Mouse (Mus musculus) small intestine, adult 2 months (tissue): ENCODE measurements around the gene Cyp2b19. TPM values are rescaled to one million over a fixed set of nuclear protein-coding genes. Genes with fewer than 3 reads are reported as not detected.
"Not testable (repeated sequence)": the region's sequence is repeated elsewhere in the genome, so short reads cannot be mapped to it uniquely, and the experiment has no call there.

Experiments used
- H3K27ac ChIP-seq: fragments of 200-500 bp; 2 replicates; pipeline ENCODE4 v1.5.1; 2012; ENCODE audit warnings: low read depth, low read length, control low read depth, inconsistent platforms; ENCODE audit not compliant: insufficient read depth
- H3K27me3 ChIP-seq: fragments of 200-500 bp; 2 replicates; pipeline ENCODE4 v1.6.1; 2012; ENCODE audit warnings: mild to moderate bottlenecking, moderate library complexity, low read length, inconsistent platforms; ENCODE audit not compliant: control insufficient read depth, insufficient read depth
- H3K36me3 ChIP-seq: fragments of 200-500 bp; 2 replicates; pipeline ENCODE4 v1.6.1; 2012; ENCODE audit warnings: mild to moderate bottlenecking, low read length, control low read depth, inconsistent platforms; ENCODE audit not compliant: control insufficient read depth, insufficient read depth
- H3K4me1 ChIP-seq: fragments of 200-500 bp; 2 replicates; pipeline ENCODE4 v1.6.1; 2012; ENCODE audit warnings: low read length, inconsistent platforms, mixed read lengths; ENCODE audit not compliant: control insufficient read depth, insufficient read depth, insufficient read length
- H3K4me3 ChIP-seq: fragments of 200-500 bp; 2 replicates; pipeline ENCODE4 v1.5.1; 2012; ENCODE audit warnings: low read depth, mild to moderate bottlenecking, control low read depth, inconsistent platforms, low read length, moderate library complexity
- CTCF ChIP-seq: fragments of 200-500 bp; IDR thresholded peaks from 2 replicates; pipeline ENCODE4 v1.5.1; 2012; ENCODE audit warnings: low read depth, mild to moderate bottlenecking, control low read depth, inconsistent platforms, low read length, moderate library complexity, mixed read lengths; ENCODE audit not compliant: insufficient replicate concordance, insufficient read length; ENCODE audit errors: extremely low read depth
- POLR2A ChIP-seq: fragments of 200-500 bp; IDR thresholded peaks from 2 replicates; pipeline ENCODE4 v1.6.1; 2012; ENCODE audit warnings: low read depth, mild to moderate bottlenecking, control low read depth, inconsistent platforms, low read length, moderate library complexity
- WGBS: fragments of 180-500 bp; shearing (Covaris S2); methylation state at CpG from one replicate; pipeline ENCODE4 v1.1.7; 2018; 5-methylcytosine and 5-hydroxymethylcytosine counted together
- polyA plus RNA-seq: library from polyadenylated mRNA; depleted of rRNA; stranded (reverse); fragments of >200 nt; gene quantifications from 2 replicates; pipeline ENCODE4 v1.2.3, GENCODE M21; 2012

Gene Cyp2b19
- polyA plus RNA-seq, 1 experiment, result not detected

GRCm38 (mm10) chr7:26780998-26781766, 24.2 kb downstream of the Cyp2b19 start:
- no peak for TF ChIP-seq POLR2A
- TF ChIP-seq CTCF, result no peak
- WGBS, result 25% methylated on average over 8 of the region's 8 CpGs
- H3K27ac ChIP-seq, result no peak overlapping the region

GRCm38 (mm10) chr7:26781767-26782131, 24.8 kb downstream of the Cyp2b19 start:
- Histone ChIP-seq H3K27ac (no peak overlapping the region), H3K27me3 (no peaks in the 10 kb centered on the region), H3K36me3 (no peaks in the 10 kb centered on the region), H3K4me1 (peaks cover 12% of the 10 kb centered on the region; the same call in 1 of the 2 replicates), H3K4me3 (no peak overlapping the region)
- TF ChIP-seq CTCF, result no peak
- no peak for TF ChIP-seq POLR2A
- 10% methylated on average over 8 of the region's 8 CpGs for WGBS

More at GRCm38 (mm10) chr7:26780998-26781766, 24.2 kb downstream of the Cyp2b19 start:
- Histone ChIP-seq H3K27me3 (no peaks in the 10 kb centered on the region), H3K36me3 (no peaks in the 10 kb centered on the region), H3K4me3 (no peak overlapping the region), H3K4me1 (peaks cover 12% of the 10 kb centered on the region; the same call in 1 of the 2 replicates)

DNA sequence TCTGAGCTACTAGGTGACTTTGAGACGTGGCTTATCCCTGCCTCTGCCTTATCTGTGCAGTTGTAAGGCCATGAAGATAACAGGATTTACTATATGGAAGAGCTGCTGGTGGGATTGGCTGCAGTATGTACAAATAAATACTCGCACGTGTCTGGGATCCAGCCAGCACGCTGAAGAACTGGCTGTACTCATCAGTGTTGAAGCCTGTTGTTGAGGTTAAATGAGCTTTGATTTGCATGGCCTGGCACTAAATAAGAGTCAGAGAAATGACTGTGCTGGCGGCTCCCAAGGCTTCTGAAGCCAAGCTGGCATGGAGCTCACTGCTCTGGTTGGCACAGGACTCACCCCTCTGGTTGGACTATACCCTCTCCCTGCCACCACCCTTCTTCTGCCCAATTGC, 26.2 kb downstream of the Cyp2b19 start:
- Histone ChIP-seq H3K4me3 (no peak overlapping the region), H3K36me3 (no peaks in the 10 kb centered on the region), H3K4me1 (peaks cover 12% of the 10 kb centered on the region; the same call in 1 of the 2 replicates), H3K27ac (peak overlapping the region; percentile 47; the same call in 1 of the 2 replicates), H3K27me3 (no peaks in the 10 kb centered on the region)
- WGBS, result 12% methylated on average over 5 of the region's 5 CpGs
- TF ChIP-seq POLR2A (no peak), CTCF (no peak)

DNA sequence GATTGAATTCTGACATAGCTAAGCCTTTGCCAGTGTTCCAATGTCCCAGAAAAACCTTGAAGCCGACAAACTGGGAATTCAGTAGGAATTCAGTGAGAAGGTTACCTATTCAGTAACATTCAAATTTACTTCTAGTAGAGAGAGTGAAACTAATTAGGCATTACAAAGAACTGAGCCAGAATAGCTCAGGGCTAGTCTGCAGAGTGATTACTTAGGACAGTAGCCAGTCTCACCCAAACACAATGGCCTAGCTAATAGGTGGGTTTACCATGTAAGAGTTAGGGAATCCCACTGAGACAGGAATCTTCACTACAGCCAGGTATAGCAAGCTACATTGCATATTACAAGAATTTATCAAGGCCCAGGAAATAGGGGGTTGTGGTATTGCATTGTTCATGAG, 29.1 kb downstream of the Cyp2b19 start:
- not testable (repeated sequence) for H3K4me3 ChIP-seq, H3K27ac ChIP-seq, H3K27me3 ChIP-seq, H3K36me3 ChIP-seq
- 73% methylated on average over 1 of the region's 1 CpGs for WGBS
- peaks cover 12% of the 10 kb centered on the region; the same call in 1 of the 2 replicates for H3K4me1 ChIP-seq

DNA sequence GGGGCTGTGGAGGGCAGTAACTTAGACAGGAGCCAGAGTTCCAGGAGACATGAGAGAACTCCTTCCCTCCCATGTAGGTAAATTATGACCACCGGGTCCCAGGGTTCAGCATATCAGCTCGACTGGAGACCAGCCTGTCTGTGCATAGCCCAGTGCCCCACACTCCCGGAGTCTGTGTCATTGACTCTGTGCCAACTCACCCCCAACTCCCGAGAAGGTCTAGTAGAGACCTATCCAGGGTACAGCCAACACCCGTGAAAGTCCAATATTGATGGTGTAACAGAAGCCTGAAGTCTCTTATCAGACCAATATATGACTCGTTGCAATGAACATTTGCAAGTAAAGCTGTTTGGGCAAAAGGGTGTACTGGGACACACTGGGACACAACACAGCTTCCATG, 33.0 kb downstream of the Cyp2b19 start:
- Histone ChIP-seq H3K36me3 (no peaks in the 10 kb centered on the region), H3K4me3 (no peak overlapping the region)
- WGBS, result 42% methylated on average over 6 of the region's 6 CpGs

GRCm38 (mm10) chr7:26800104-26800503, 43.2 kb downstream of the Cyp2b19 start:
- no peaks in the 10 kb centered on the region for H3K4me1 ChIP-seq

More for the DNA sequence above, 33.0 kb downstream of the Cyp2b19 start:
- H3K4me1 ChIP-seq, result no peaks in the 10 kb centered on the region
- TF ChIP-seq CTCF, result no peak
- TF ChIP-seq POLR2A, result no peak
- H3K27ac ChIP-seq, result no peak overlapping the region
- no peaks in the 10 kb centered on the region for H3K27me3 ChIP-seq

GRCm38 (mm10) chr7:26800996-26801395, 44.1 kb downstream of the Cyp2b19 start:
- TF ChIP-seq POLR2A (no peak), CTCF (no peak)
- Histone ChIP-seq H3K27ac (no peak overlapping the region), H3K4me3 (no peak overlapping the region), H3K36me3 (no peaks in the 10 kb centered on the region), H3K27me3 (no peaks in the 10 kb centered on the region), H3K4me1 (no peaks in the 10 kb centered on the region)
- 83% methylated on average over 1 of the region's 1 CpGs for WGBS

More at GRCm38 (mm10) chr7:26800104-26800503, 43.2 kb downstream of the Cyp2b19 start:
- no peak overlapping the region for H3K4me3 ChIP-seq
- no peaks in the 10 kb centered on the region for H3K27me3 ChIP-seq
- no peaks in the 10 kb centered on the region for H3K36me3 ChIP-seq
- H3K27ac ChIP-seq, result no peak overlapping the region
- TF ChIP-seq CTCF (no peak), POLR2A (no peak)
